Mouse (Mus musculus) cerebellum, postnatal 4 days (tissue): ENCODE results near the gene Fam83d.

ENCODE experiments used
- DNase-seq, 2 experiments: peaks; one replicate each; pipeline ENCODE4 v3.0.0; 2022; ENCODE audit warnings: low spot score in 2 of 2, mixed read lengths in 1 of 2

Gene Fam83d

DNA sequence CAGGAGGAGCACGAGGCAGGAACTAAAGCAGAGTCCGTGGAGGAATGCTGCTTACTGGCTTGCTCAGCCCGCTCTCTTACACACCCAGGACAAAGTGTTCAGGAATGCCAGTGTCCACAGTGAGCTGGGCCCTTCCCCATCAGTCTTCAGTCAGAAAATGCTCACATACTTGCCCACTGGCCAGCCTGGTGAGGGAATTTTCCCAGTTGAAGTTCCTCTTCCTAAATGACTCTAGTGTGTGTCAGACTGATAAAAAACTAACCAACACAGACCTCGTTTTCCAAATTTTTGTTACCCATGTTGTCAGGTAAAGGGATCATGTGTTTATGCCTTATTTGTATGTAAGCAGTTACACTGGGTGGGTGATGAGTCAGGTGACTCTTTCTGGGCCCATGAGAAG is 48.3 kb downstream of the Fam83d start:
- no peak for DNase-seq

DNA sequence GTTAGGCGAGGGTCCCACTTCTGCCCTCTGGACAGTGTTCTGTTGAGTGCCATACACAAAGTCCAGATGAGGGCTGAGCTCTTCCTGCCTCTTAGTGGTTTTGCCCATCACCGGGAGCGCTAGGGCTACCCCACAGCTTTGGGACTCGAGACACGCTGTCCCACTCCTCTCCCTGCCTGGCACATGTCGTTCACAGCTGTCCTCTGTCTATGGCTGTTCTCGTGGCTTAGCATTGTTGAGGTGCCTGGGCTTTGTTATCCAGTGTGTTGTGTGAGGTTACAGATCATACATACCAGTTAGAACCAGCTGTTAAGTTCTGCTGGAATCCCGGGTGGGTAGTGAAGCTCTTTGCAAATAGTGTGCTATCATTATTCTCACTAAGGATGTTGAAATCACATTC is 49.8 kb downstream of the Fam83d start:
- no peak for DNase-seq

DNA sequence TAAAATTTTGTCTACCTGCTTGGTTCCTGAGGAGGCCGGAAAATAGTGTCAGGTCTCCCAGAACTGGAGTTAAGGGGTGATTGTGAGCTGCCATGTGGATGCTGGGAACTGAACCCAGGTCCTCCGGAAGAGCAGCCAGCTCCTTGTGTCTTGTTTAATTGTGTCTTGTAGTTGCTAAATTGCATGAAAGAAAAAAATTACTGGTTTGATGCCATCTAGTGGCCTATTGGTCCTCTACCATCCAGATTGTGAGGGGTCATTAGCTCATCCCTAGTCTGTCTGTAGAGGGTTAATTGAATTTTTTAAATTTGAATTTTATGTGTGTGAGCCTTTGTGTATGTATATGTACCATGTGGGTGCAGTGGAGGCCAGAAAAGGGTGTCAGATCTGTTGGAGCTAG is 60.2 kb downstream of the Fam83d start:
- DNase-seq, result no peak

DNA sequence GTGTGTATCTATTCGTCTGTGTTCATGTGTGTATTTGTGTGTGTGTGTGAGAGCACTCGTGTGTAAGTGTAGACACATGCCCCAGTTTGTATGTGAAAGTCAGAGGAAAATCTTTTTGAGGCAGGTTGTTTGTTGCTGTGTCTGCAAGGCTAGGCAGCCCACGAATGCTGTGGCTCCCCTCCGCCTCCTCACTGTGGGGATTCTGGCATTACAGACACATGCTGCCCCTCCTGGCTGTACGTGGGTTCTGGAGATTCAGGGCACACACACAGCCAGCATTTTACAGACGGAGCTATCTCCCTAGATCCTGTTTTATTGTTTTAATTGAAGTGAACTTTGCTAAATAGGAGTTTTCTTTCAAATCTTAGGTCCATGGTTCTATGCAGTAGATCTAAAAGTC is 61.9 kb downstream of the Fam83d start:
- no peak for DNase-seq

DNA sequence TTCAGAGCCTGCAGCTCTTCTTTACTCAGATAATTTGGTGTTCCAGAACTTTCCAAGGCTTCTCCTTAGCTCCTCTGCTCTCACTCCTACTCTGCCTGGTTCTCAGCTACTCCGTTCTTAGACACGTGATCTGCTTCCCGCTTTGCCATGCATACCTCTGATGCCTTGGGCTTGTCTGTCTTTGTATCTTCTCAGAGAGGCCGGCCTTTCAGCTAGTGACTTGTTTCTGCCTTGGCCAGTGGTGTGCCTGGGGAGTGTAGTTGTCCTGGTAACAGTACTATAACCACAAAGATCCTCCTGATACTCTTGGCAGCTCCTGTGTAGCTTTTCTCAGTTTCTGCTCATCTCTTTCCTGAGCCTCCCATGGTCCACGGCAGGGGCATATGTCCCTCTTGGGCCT is 65.3 kb downstream of the Fam83d start:
- DNase-seq, result no peak

DNA sequence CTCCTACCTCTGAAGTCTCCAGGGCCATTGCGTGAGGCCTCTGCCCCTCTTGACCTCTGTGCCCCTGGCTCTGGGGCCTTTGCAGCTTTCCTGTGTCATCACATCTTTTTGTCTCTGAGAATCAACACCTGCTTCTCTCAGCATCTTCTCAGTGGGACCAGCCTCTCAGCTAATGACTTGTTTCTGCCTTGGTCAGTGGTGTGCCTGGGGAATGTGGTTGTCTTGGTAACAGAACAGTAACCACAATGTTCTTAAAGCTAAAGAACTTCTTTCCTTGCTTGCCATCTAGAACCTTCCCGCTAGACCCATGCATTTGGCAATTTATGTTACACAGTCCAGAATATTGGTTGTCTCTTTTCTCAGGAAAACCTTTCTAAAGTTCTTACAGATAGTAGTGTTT is 65.8 kb downstream of the Fam83d start:
- no peak for DNase-seq
